Mouse (Mus musculus) effector memory CD4-positive, alpha-beta T cell, adult 7 months (primary cell): ENCODE measurements around the gene Olfr1057. TPM values are rescaled to one million over a fixed set of nuclear protein-coding genes. Genes with fewer than 3 reads are reported as not detected.

Experiments
- polyA plus RNA-seq: library from polyadenylated mRNA; unstranded; fragments of 100-300 nt; shearing (Covaris generic); gene quantifications from one replicate; pipeline ENCODE4 v1.2.1, GENCODE M21; 2017

Olfr1057 gene
- polyA plus RNA-seq, result not detected

DNA sequence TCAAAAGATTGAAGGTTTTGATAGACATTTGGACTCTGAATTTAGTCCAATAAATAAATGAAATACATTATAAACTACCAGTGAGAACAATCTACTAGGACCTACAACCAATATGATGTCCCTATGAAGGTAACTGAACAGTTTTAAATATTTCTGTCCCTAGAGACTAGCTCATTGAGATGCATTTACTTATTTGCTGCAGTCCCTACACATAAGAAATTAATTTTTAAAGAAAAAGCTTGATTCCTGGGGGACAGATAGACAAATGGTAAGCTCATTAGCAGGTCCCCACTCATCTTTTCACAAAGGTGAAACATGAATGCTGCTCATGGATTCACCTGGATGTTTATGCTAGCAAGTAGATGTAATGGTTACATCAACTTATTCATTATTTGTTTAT is at the start of gene Olfr1057:
Gene Olfr1057, minus strand, starts transcription at position 101 of the 400 bp plus-strand sequence.

DNA sequence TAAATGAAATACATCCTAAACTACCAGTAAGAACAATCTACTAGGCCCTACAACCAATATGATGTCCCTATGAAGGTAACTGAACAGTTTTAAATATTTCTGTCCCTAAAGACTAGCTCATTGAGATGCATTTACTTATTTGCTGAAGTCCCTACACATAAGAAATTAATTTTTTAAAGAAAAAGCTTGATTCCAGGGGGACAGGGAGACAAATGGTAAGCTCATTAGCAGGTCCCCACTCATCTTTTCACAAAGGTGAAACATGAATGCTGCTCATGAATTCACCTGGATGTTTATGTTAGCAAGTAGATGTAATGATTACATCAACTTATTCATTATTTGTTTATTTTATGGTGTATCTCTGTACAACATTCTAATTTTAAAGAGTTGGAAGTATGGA is 48.5 kb upstream of the Olfr1057 start, which contains the start of gene Olfr1062:
Gene Olfr1062, minus strand, starts transcription at position 101 of the 400 bp plus-strand sequence.

GRCm38 (mm10) chr2:86413950-86414349 is 35.8 kb upstream of the Olfr1057 start, which contains the start of gene Olfr1061:
Gene Olfr1061, minus strand, starts transcription at chr2:86414050.

GRCm38 (mm10) chr2:86388461-86388860 is 10.3 kb upstream of the Olfr1057 start, which contains the start of gene Olfr1058:
Gene Olfr1058, minus strand, starts transcription at chr2:86388561.

GRCm38 (mm10) chr2:86362369-86362768 is 15.8 kb downstream of the Olfr1057 start, which contains the start of gene Olfr1056:
Gene Olfr1056, minus strand, starts transcription at chr2:86362469.

DNA sequence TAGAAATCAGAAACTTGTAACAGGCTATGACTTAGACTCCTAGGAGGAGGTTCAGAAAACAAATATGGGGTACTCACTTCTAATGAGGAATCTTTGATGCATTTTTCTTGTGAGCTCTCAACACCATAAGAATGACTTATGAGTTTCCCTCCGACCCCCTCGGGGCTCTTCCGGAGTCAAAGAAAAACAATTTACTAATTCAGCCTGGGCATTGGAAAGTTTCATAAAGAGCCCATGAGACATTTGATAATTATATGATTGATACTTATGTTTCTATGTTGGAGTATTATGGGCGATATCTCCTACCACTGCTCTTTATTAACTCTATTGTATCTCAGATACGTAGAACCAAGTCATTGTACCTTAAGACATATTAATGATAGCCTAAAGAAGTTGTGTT is 28.0 kb downstream of the Olfr1057 start, which contains the start of gene Olfr1055:
Gene Olfr1055, minus strand, starts transcription at position 101 of the 400 bp plus-strand sequence.

DNA sequence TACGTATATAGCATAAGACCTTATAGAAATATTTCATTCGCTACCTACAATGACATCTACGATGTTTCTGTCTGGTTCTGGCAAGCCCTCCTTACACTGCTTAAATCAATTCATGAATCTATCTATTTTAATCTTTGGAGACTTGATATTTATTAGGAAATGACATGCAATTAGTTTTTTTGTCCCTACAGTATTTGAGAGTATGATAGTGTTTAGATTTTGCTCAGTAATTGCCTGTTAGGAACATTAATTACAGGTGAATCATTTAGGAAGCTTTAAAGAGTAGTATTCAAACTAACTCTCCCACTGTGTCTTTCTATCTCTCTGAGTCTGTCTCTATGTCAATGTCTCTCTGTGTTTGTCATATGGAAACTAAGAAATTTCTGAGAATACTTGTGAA is 42.9 kb downstream of the Olfr1057 start, which contains the start of gene Olfr1054:
Gene Olfr1054, minus strand, starts transcription at position 101 of the 400 bp plus-strand sequence.

Other genes starting within 250 kb of the Olfr1057 start
- gene Olfr1039, start 242.5 kb downstream of the Olfr1057 start, polyA plus RNA-seq, result not detected
- not detected for gene Olfr1040, start 231.7 kb downstream of the Olfr1057 start, polyA plus RNA-seq
- gene Olfr1042, start 216.6 kb downstream of the Olfr1057 start, polyA plus RNA-seq, result 0.29 TPM
- not detected for gene Olfr1043, start 210.9 kb downstream of the Olfr1057 start, polyA plus RNA-seq
- gene Olfr1044, start 200.6 kb downstream of the Olfr1057 start, polyA plus RNA-seq, result 0.45 TPM
- 0.38 TPM for gene Olfr52, start 192.7 kb downstream of the Olfr1057 start, polyA plus RNA-seq
- gene Olfr1045, start 175.4 kb downstream of the Olfr1057 start, polyA plus RNA-seq, result not detected
- gene Olfr1046, start 159.1 kb downstream of the Olfr1057 start, polyA plus RNA-seq, result not detected
- gene Olfr1047, start 147.0 kb downstream of the Olfr1057 start, polyA plus RNA-seq, result not detected
- not detected for gene Olfr1048, start 138.1 kb downstream of the Olfr1057 start, polyA plus RNA-seq
- gene Olfr1049, start 120.1 kb downstream of the Olfr1057 start, polyA plus RNA-seq, result not detected
- gene Olfr1051, start 99.3 kb downstream of the Olfr1057 start, polyA plus RNA-seq, result not detected
- gene Olfr1052, start 85.9 kb downstream of the Olfr1057 start, polyA plus RNA-seq, result not detected
- gene Olfr1053, start 63.1 kb downstream of the Olfr1057 start, polyA plus RNA-seq, result not detected
- not detected for gene Olfr1054, start 43.0 kb downstream of the Olfr1057 start, polyA plus RNA-seq
- not detected for gene Olfr1055, start 28.1 kb downstream of the Olfr1057 start, polyA plus RNA-seq
- gene Olfr1056, start 15.9 kb downstream of the Olfr1057 start, polyA plus RNA-seq, result not detected
- gene Olfr1058, start 10.2 kb upstream of the Olfr1057 start, polyA plus RNA-seq, result not detected
- not detected for gene Olfr1061, start 35.7 kb upstream of the Olfr1057 start, polyA plus RNA-seq
- gene Olfr1062, start 48.4 kb upstream of the Olfr1057 start, polyA plus RNA-seq, result not detected
- gene Olfr1065, start 72.2 kb upstream of the Olfr1057 start, polyA plus RNA-seq, result not detected
- not detected for gene Olfr1066, start 77.9 kb upstream of the Olfr1057 start, polyA plus RNA-seq
- not detected for gene Olfr228, start 109.0 kb upstream of the Olfr1057 start, polyA plus RNA-seq
- 0.41 TPM for gene Olfr1076, start 130.1 kb upstream of the Olfr1057 start, polyA plus RNA-seq
- not detected for gene Olfr1079, start 164.1 kb upstream of the Olfr1057 start, polyA plus RNA-seq
- 0.24 TPM for gene Olfr1080, start 179.8 kb upstream of the Olfr1057 start, polyA plus RNA-seq
- not detected for gene Olfr1082, start 220.6 kb upstream of the Olfr1057 start, polyA plus RNA-seq